Mouse (Mus musculus) retina, postnatal 1 day (tissue): Measurements from ENCODE around the gene Timd4.

ENCODE experiments used
- DNase-seq: peaks from one replicate; pipeline ENCODE4 v3.0.0-alpha.2; 2012

Gene Timd4

GRCm38 (mm10) chr11:46810511-46810910 lies at the start of gene Timd4:
Gene Timd4 (plus strand): TSS chr11:46810800.
- no peak for DNase-seq

GRCm38 (mm10) chr11:46776879-46777278 lies 33.7 kb upstream of the Timd4 start:
- DNase-seq = no peak

GRCm38 (mm10) chr11:46779811-46780210 lies 30.8 kb upstream of the Timd4 start:
- DNase-seq = no peak

GRCm38 (mm10) chr11:46804440-46804839 lies 6.2 kb upstream of the Timd4 start:
- DNase-seq = no peak

GRCm38 (mm10) chr11:46817692-46818091 lies 7.1 kb downstream of the Timd4 start:
- DNase-seq = no peak

GRCm38 (mm10) chr11:46819930-46820329 lies 9.3 kb downstream of the Timd4 start:
- DNase-seq = no peak

- no peak for DNase-seq
Measured at GRCm38 (mm10) chr11:46830348-46830747, 19.7 kb downstream of the Timd4 start.

- DNase-seq = no peak
Measured at GRCm38 (mm10) chr11:46835080-46835479, 24.5 kb downstream of the Timd4 start.

- DNase-seq = peak; percentile 3
Measured at GRCm38 (mm10) chr11:46842015-46842726, 31.6 kb downstream of the Timd4 start.

- DNase-seq = no peak
Measured at GRCm38 (mm10) chr11:46846661-46847060, 36.1 kb downstream of the Timd4 start.

- DNase-seq = no peak
Measured at GRCm38 (mm10) chr11:46847827-46848220, 37.2 kb downstream of the Timd4 start.

- peak; percentile 15 for DNase-seq
Measured at GRCm38 (mm10) chr11:46848221-46848971, 37.8 kb downstream of the Timd4 start.

- peak; percentile 35 for DNase-seq
Measured at GRCm38 (mm10) chr11:46864809-46865208, 54.2 kb downstream of the Timd4 start.

GRCm38 (mm10) chr11:46868594-46868993 lies 58.0 kb downstream of the Timd4 start:
- no peak for DNase-seq

GRCm38 (mm10) chr11:46875774-46876173 lies 65.2 kb downstream of the Timd4 start:
- DNase-seq = no peak

GRCm38 (mm10) chr11:46882456-46882855 lies 71.9 kb downstream of the Timd4 start:
- DNase-seq = no peak

- DNase-seq = no peak
Measured at GRCm38 (mm10) chr11:46889093-46889492, 78.5 kb downstream of the Timd4 start.
